In genomic region chr8:90837440-90837839, GRCm38 (mm10) we compare ENCODE assay signal across 25 mouse cellular contexts. TPM values are rescaled to one million over a fixed set of nuclear protein-coding genes. Genes with fewer than 3 reads are reported as not detected.
DNase-seq lines count a peak whose midpoint lies in the region; ATAC-seq lines count a peak whose summit lies in the region.
"Had no signal": no experiment of that assay in that cellular context is flagged by ENCODE, and none has a peak within 500 bp of the region (broad histone marks: within the 10 kb centered on the region; RNA-seq: fewer than 3 reads in every experiment).

No protein-coding gene starts in this region.

- H3K27ac ChIP-seq in midbrain, embryonic 16.5 days (ENCODE audit: low read length): no peak overlapping the region
- H3K27ac ChIP-seq: embryonic facial prominence, embryonic 13.5 days; embryonic facial prominence, embryonic 15.5 days; forebrain, embryonic 10.5 days; forebrain, embryonic 12.5 days had no signal

- H3K4me2 ChIP-seq in midbrain, embryonic 16.5 days (ENCODE audit: low read length): no peak overlapping the region
- H3K4me2 ChIP-seq: embryonic facial prominence, embryonic 13.5 days; embryonic facial prominence, embryonic 15.5 days; forebrain, embryonic 12.5 days had no signal

- peak; percentile 42 for DNase-seq in right cerebral cortex, adult 18-20 months
- DNase-seq in right cerebral cortex, adult 2 months (ENCODE audit: low spot score in 2 of 2): no peak
- peak; percentile 66 for DNase-seq in brain, adult 2 months (ENCODE audit: low read depth, low spot score)
- DNase-seq in cerebellum, adult 9-11 months: no peak
- DNase-seq: adrenal gland, adult 2 months; adrenal gland, postnatal 10 days; adrenal gland, postnatal 25 days; cerebellum, adult 11-12 months; cerebellum, adult 2 months; cerebellum, adult 9-10 months; cerebellum, postnatal 14 days; cerebellum, postnatal 36 days; embryo, embryonic 11 days had no signal

- no peaks in the 10 kb centered on the region for H3K27me3 ChIP-seq in midbrain, embryonic 16.5 days (ENCODE audit: control insufficient read depth, insufficient read depth, low read depth, low read length)
- H3K27me3 ChIP-seq: embryonic facial prominence, embryonic 13.5 days; embryonic facial prominence, embryonic 15.5 days; forebrain, embryonic 12.5 days; Patski had no signal

- no peak overlapping the region for H3K4me3 ChIP-seq in midbrain, embryonic 16.5 days (ENCODE audit: low read depth, low read length)
- H3K4me3 ChIP-seq: embryonic facial prominence, embryonic 13.5 days; embryonic facial prominence, embryonic 15.5 days; erythroblast, embryonic 14.5 days; forebrain, embryonic 10.5 days; forebrain, embryonic 12.5 days had no signal

- WGBS in midbrain, embryonic 16.5 days: 89% methylated on average over 6 of the region's 6 CpGs

- H3K4me1 ChIP-seq in midbrain, embryonic 16.5 days (ENCODE audit: control insufficient read depth, insufficient read depth, low read length): no peaks in the 10 kb centered on the region
- H3K4me1 ChIP-seq: forebrain, embryonic 12.5 days had no signal

- no peaks in the 10 kb centered on the region for H3K9me3 ChIP-seq in midbrain, embryonic 16.5 days (replicated peaks; ENCODE audit: control insufficient read depth, low read length, poor library complexity, severe bottlenecking)
- H3K9me3 ChIP-seq: embryonic facial prominence, embryonic 13.5 days; embryonic facial prominence, embryonic 15.5 days; forebrain, embryonic 10.5 days; forebrain, embryonic 12.5 days; G1E had no signal

- no peak for ATAC-seq in midbrain, embryonic 16.5 days
- ATAC-seq: activated CD4-positive, CD25-positive, alpha-beta regulatory T cell, adult 4 months; forebrain, embryonic 14.5 days; forebrain, embryonic 16.5 days; Patski had no signal

- H3K9ac ChIP-seq in midbrain, embryonic 16.5 days (ENCODE audit: low read depth, low read length): no peak overlapping the region
- H3K9ac ChIP-seq: embryonic facial prominence, embryonic 13.5 days; embryonic facial prominence, embryonic 15.5 days; forebrain, embryonic 12.5 days had no signal

- H3K36me3 ChIP-seq in midbrain, embryonic 16.5 days (ENCODE audit: control insufficient read depth, insufficient read depth, low read length): no peaks in the 10 kb centered on the region
- H3K36me3 ChIP-seq: embryonic facial prominence, embryonic 13.5 days; embryonic facial prominence, embryonic 15.5 days; forebrain, embryonic 10.5 days; forebrain, embryonic 12.5 days; G1E had no signal

RNA-seq across cellular contexts. Expression of gene Chd9, which starts 9.3 kb away (rescaled TPM):
- 68.4 and 80.2 TPM in 2 replicates for polyA plus RNA-seq in midbrain, embryonic 16.5 days (2015; fragmentation: Nextera tagmentation; extraction: Ambion mirVana)

RNA-seq across cellular contexts. Expression of gene Gm19935, which starts 20.2 kb away (rescaled TPM):
- polyA plus RNA-seq in midbrain, embryonic 16.5 days (2015; fragmentation: Nextera tagmentation; extraction: Ambion mirVana): 1.2 and 1.8 TPM in 2 replicates
- polyA plus RNA-seq: activated CD4-positive, CD25-positive, alpha-beta regulatory T cell, adult 4 months; adrenal gland, adult 2 months; embryonic facial prominence, embryonic 11.5 days; embryonic facial prominence, embryonic 13.5 days; erythroblast, embryonic 14.5 days; forebrain, embryonic 10.5 days; forebrain, embryonic 12.5 days; G1E had no signal

Comparison
In these comparisons a context has a peak if more than half of its experiments do, and no peak if none do; other contexts are left out.
1. DNase-seq: peak in right cerebral cortex, adult 18-20 months (single experiment) and brain, adult 2 months (single experiment); none in right cerebral cortex, adult 2 months (0 of 2) and cerebellum, adult 9-11 months (single experiment).